Mouse (Mus musculus): Measurements from ENCODE around the gene Zfp263. TPM values are rescaled to one million over a fixed set of nuclear protein-coding genes. Genes with fewer than 3 reads are reported as not detected.
A peak's percentile ranks its signal among the peaks of the same experiment; 100 is the strongest.

Gene Zfp263
- 26.7 and 27.7 TPM in 2 replicates for polyA plus RNA-seq (2014; fragmentation: Nextera tagmentation; extraction: Ambion mirVana)

DNA sequence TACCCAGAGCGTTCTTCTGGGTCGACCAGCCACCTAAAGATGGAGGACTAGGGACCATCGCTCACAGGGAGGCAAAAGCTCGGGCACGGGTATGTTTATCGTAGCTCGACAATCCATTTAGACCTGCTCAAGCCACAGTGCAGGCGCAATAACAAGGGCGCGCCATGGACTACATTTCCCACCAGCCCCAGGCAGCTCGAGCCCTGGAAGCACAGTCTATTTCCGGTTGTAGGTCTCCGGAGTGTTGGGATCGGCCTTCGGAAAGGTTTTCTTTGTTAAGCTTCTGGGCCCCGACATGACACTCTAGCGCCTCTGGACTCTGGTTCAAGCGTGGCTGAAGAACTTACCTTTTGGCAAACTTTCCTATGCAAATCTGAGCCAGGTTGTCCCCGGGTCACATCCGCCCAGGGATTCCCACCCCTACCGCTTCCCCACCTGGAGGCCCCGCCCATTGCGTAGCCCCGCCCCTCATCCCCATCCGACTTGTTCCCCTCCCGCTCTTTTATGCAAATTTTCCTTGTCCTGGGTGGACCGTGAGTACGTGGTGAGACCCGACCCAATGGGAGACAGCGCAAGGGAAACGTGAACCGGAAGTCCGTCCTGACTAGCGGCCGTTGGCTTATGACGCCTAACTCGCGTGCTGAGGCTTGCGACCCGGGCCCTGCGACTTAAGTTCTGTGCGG lies at the start of gene Zfp263:
Gene Zfp263, plus strand, starts transcription at position 591 of the 683 bp plus-strand sequence.
- H3K9me3 ChIP-seq (ENCODE audit: control insufficient read depth, low read length), result peaks cover 8% of the 10 kb centered on the region
- peak within 1 kb of the TSS; percentile 58; the same call in 1 of the 2 replicates for H3K27ac ChIP-seq (ENCODE audit: low read depth, low read length)
- H3K4me1 ChIP-seq (ENCODE audit: control insufficient read depth, insufficient read depth, low read length), result peaks cover 12% of the 10 kb centered on the region
- H3K4me3 ChIP-seq (ENCODE audit: low read depth, low read length), result peak within 1 kb of the TSS; percentile 78
- H3K4me2 ChIP-seq (ENCODE audit: low read depth), result peak within 1 kb of the TSS; percentile 63
- no peaks in the 10 kb centered on the region for H3K27me3 ChIP-seq (ENCODE audit: control insufficient read depth, insufficient read depth, low read length)
- H3K36me3 ChIP-seq (ENCODE audit: control insufficient read depth, insufficient read depth, low read length), result peaks cover 13% of the 10 kb centered on the region
- DNase-seq (ENCODE audit: low spot score) (peak; percentile 96), ATAC-seq (ENCODE audit: insufficient read depth, low FRiP score, low TSS enrichment) (peak; percentile 98)
- WGBS, result under 1% methylated on average over 42 of the region's 42 CpGs
- H3K9ac ChIP-seq (ENCODE audit: low read length), result peak within 1 kb of the TSS; percentile 76

DNA sequence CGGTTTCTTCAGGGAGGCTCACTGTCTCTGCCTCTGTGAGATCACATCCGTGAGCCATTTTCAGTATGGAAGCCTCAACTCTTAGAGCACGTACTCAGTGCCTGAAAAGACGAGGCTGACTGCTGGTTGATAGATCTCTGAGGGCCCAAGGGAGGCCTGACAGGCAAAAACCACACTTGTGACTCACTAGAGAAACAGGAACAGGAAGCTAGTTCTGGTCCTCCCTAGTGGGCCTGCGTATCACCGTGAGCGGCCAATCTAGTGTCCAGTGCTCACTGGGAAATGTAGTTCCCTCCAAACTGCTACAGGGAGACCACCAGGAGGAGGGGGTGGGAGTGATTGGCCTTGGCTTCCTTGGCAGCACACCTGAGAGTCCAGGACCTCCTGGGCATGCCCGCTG lies 44.6 kb upstream of the Zfp263 start:
- H3K9me3 ChIP-seq (ENCODE audit: control insufficient read depth, low read length), result no peaks in the 10 kb centered on the region

DNA sequence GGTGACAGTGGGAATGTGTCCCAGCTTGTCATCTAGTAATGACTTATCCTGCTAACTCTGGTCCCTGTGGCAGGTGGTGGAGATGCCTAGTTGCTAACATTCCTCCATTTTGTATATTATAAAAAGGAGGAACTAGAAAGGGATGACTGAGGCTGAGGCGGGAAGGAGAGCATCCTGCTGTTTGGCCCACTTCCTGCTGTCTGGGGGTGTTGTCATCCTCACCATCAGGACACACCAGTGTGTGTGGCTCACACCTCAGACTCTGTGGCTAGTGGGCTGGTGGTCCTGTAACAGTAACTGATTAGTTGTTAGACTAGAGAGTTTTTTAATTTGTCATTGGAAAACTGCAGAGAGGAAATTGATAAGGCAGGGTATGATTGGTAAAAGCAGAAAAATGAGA lies 43.0 kb upstream of the Zfp263 start:
- ATAC-seq (ENCODE audit: insufficient read depth, low FRiP score, low TSS enrichment) (no peak), DNase-seq (ENCODE audit: low spot score) (no peak)
- no peaks in the 10 kb centered on the region for H3K36me3 ChIP-seq (ENCODE audit: control insufficient read depth, insufficient read depth, low read length)
- H3K4me1 ChIP-seq (ENCODE audit: control insufficient read depth, insufficient read depth, low read length), result no peaks in the 10 kb centered on the region
- no peak overlapping the region for H3K9ac ChIP-seq (ENCODE audit: low read length)
- 78% methylated on average over 1 of the region's 1 CpGs for WGBS
- no peak overlapping the region for H3K27ac ChIP-seq (ENCODE audit: low read depth, low read length)
- H3K27me3 ChIP-seq (ENCODE audit: control insufficient read depth, insufficient read depth, low read length), result no peaks in the 10 kb centered on the region
- no peak overlapping the region for H3K4me3 ChIP-seq (ENCODE audit: low read depth, low read length)
- H3K4me2 ChIP-seq (ENCODE audit: low read depth), result no peak overlapping the region
- H3K9me3 ChIP-seq (ENCODE audit: control insufficient read depth, low read length), result no peaks in the 10 kb centered on the region

More for the DNA sequence above, 44.6 kb upstream of the Zfp263 start:
- Histone ChIP-seq H3K9ac (ENCODE audit: low read length) (no peak overlapping the region), H3K27me3 (ENCODE audit: control insufficient read depth, insufficient read depth, low read length) (no peaks in the 10 kb centered on the region), H3K36me3 (ENCODE audit: control insufficient read depth, insufficient read depth, low read length) (no peaks in the 10 kb centered on the region), H3K4me2 (ENCODE audit: low read depth) (no peak overlapping the region), H3K27ac (ENCODE audit: low read depth, low read length) (no peak overlapping the region), H3K4me1 (ENCODE audit: control insufficient read depth, insufficient read depth, low read length) (no peaks in the 10 kb centered on the region), H3K4me3 (ENCODE audit: low read depth, low read length) (no peak overlapping the region)
- no peak for DNase-seq (ENCODE audit: low spot score)
- no peak for ATAC-seq (ENCODE audit: insufficient read depth, low FRiP score, low TSS enrichment)
- WGBS, result 86% methylated on average over 8 of the region's 8 CpGs

DNA sequence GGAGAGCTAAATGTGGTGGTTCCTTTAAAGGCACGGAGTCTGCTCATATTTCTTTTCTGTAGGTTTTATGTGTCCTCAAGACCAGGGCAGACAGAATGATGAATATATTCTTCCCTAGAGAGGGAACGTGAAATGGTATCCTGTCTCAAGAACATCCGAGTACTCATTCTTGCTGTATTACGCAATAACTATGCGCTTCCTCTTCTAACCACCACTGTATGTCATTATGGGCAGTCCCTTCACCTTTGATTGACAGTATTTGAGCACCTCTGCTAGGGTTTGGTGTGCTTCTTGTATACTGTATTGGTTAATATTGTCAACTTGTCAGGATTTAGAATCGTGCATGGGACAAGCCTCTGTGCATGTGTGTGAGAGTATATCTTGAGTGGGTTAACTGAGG lies 37.2 kb upstream of the Zfp263 start:
- DNase-seq (ENCODE audit: low spot score) (no peak), ATAC-seq (ENCODE audit: insufficient read depth, low FRiP score, low TSS enrichment) (no peak)
- Histone ChIP-seq H3K9me3 (ENCODE audit: control insufficient read depth, low read length) (no peaks in the 10 kb centered on the region), H3K27me3 (ENCODE audit: control insufficient read depth, insufficient read depth, low read length) (no peaks in the 10 kb centered on the region), H3K4me2 (ENCODE audit: low read depth) (no peak overlapping the region), H3K9ac (ENCODE audit: low read length) (no peak overlapping the region), H3K36me3 (ENCODE audit: control insufficient read depth, insufficient read depth, low read length) (no peaks in the 10 kb centered on the region), H3K4me1 (ENCODE audit: control insufficient read depth, insufficient read depth, low read length) (no peaks in the 10 kb centered on the region), H3K27ac (ENCODE audit: low read depth, low read length) (no peak overlapping the region), H3K4me3 (ENCODE audit: low read depth, low read length) (no peak overlapping the region)
- 88% methylated on average over 6 of the region's 6 CpGs for WGBS

DNA sequence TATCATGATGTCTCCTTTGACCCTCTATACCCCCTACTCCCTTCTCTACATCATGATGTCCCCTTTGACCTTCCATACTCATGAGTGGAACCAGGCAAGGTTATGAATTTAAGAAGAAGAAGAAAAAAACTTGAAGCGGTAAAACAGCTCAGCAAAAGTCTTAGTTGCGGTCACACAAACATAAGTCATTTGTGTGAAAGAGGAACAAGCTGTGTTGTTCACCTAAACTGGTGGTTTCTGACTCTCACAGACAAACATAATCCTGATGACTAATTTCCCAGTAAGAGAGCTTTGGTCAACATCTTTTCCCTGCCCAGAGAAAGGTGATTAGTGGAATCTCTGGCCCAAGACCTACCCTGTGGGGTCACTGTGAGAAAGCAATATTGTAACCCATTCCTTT lies 29.2 kb upstream of the Zfp263 start:
- H3K9ac ChIP-seq (ENCODE audit: low read length), result no peak overlapping the region
- H3K36me3 ChIP-seq (ENCODE audit: control insufficient read depth, insufficient read depth, low read length), result no peaks in the 10 kb centered on the region
- H3K4me2 ChIP-seq (ENCODE audit: low read depth), result no peak overlapping the region
- no peaks in the 10 kb centered on the region for H3K9me3 ChIP-seq (ENCODE audit: control insufficient read depth, low read length)
- no peak overlapping the region for H3K4me3 ChIP-seq (ENCODE audit: low read depth, low read length)
- DNase-seq (ENCODE audit: low spot score) (no peak), ATAC-seq (ENCODE audit: insufficient read depth, low FRiP score, low TSS enrichment) (no peak)
- 96% methylated on average over 2 of the region's 2 CpGs for whole genome bisulfite sequencing
- H3K27me3 ChIP-seq (ENCODE audit: control insufficient read depth, insufficient read depth, low read length), result no peaks in the 10 kb centered on the region
- H3K4me1 ChIP-seq (ENCODE audit: control insufficient read depth, insufficient read depth, low read length), result no peaks in the 10 kb centered on the region
- no peak overlapping the region for H3K27ac ChIP-seq (ENCODE audit: low read depth, low read length)

DNA sequence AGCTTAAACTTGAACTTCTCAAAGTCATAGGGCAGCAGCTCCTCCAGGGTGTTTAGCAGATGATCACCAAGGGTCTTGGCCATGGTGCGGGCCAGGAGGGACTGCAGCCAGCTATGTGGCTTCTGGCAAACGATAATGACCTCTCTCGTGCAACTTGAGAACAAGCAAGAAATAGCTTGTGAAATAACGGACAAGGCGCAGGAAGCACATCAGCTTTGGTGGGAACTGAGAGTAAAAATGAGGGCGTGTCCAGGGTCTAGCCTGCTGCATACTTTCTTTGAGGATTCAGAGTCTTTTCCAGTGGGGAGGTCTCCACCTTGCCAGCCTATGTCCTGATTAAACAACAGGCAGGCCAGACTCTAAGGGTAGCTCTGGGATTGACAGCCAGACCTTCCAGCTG lies 25.9 kb upstream of the Zfp263 start, which contains the start of gene Mefv:
Gene Mefv, minus strand, starts transcription at position 118 of the 400 bp plus-strand sequence.
- 95% methylated on average over 6 of the region's 6 CpGs for WGBS
- Histone ChIP-seq H3K4me2 (ENCODE audit: low read depth) (no peak within 1 kb of the TSS), H3K27me3 (ENCODE audit: control insufficient read depth, insufficient read depth, low read length) (no peaks in the 10 kb centered on the region), H3K9me3 (ENCODE audit: control insufficient read depth, low read length) (no peaks in the 10 kb centered on the region), H3K36me3 (ENCODE audit: control insufficient read depth, insufficient read depth, low read length) (no peaks in the 10 kb centered on the region), H3K9ac (ENCODE audit: low read length) (no peak within 1 kb of the TSS), H3K4me3 (ENCODE audit: low read depth, low read length) (no peak within 1 kb of the TSS), H3K4me1 (ENCODE audit: control insufficient read depth, insufficient read depth, low read length) (no peaks in the 10 kb centered on the region), H3K27ac (ENCODE audit: low read depth, low read length) (no peak within 1 kb of the TSS)
- DNase-seq (ENCODE audit: low spot score), result no peak
- no peak for ATAC-seq (ENCODE audit: insufficient read depth, low FRiP score, low TSS enrichment)

DNA sequence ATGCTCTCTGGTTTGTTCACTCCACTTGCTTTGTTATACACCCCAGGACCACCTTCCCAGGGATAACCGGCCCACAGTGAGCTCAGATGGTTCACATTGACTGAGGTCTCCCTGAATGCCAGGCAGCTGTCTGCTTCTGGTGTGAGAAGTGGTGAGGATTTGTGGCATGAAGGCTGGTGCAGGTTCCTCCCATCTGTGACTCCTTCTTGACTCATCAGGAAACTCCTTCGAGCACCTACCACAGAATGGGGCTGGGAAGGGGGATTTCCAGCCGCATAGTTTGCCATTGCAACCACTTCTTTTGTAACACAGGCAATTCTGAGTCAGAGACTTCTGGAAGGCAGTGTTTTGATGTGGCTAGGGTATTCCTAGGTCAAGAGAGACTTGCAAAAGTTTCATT lies 20.7 kb upstream of the Zfp263 start:
- no peak for ATAC-seq (ENCODE audit: insufficient read depth, low FRiP score, low TSS enrichment)
- H3K27ac ChIP-seq (ENCODE audit: low read depth, low read length), result no peak overlapping the region
- WGBS, result 73% methylated on average over 3 of the region's 3 CpGs

DNA sequence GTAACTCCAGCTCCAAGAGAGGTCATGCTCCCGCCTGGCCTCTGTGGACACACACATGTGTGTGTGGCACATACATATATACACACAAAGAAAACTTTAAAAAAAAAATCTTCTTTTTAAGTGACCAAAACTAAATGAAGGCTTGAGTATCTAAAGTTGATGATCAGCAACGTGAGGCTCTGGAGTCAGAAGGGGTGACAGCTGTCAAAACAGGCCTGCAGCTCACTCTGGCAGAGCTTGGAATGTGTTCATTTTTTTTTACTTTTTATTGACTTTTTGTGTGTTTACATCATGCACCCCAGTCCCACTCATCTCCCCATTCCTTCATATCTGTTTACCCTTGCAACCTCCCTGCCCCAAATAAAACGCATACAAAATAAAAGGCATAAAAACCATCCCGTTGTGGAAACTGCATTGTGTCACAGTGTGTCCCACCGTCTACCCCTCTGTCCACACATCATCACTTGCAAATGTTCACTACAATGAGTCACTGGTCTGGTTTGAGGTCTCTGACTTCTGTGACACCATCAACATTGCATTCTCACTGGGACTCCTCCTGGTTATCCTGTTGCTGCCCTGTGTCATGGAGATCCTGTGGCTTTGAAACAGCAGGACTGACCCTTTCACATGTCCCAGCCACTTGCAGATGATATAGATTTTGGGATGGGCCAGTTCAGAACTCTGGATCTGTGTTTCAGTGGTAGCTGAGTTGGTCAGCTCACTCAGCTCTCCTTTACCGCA lies 15.7 kb upstream of the Zfp263 start:
- Histone ChIP-seq H3K4me3 (ENCODE audit: low read depth, low read length) (no peak overlapping the region), H3K27ac (ENCODE audit: low read depth, low read length) (no peak overlapping the region), H3K9me3 (ENCODE audit: control insufficient read depth, low read length) (no peaks in the 10 kb centered on the region), H3K4me2 (ENCODE audit: low read depth) (no peak overlapping the region), H3K9ac (ENCODE audit: low read length) (no peak overlapping the region), H3K27me3 (ENCODE audit: control insufficient read depth, insufficient read depth, low read length) (no peaks in the 10 kb centered on the region), H3K36me3 (ENCODE audit: control insufficient read depth, insufficient read depth, low read length) (no peaks in the 10 kb centered on the region), H3K4me1 (ENCODE audit: control insufficient read depth, insufficient read depth, low read length) (no peaks in the 10 kb centered on the region)
- no peak for DNase-seq (ENCODE audit: low spot score)
- ATAC-seq (ENCODE audit: insufficient read depth, low FRiP score, low TSS enrichment), result no peak
- WGBS, result 79% methylated on average over 6 of the region's 6 CpGs

More for the DNA sequence above, 20.7 kb upstream of the Zfp263 start:
- no peak for DNase-seq (ENCODE audit: low spot score)
- no peaks in the 10 kb centered on the region for H3K9me3 ChIP-seq (ENCODE audit: control insufficient read depth, low read length)
- H3K36me3 ChIP-seq (ENCODE audit: control insufficient read depth, insufficient read depth, low read length), result no peaks in the 10 kb centered on the region
- H3K27me3 ChIP-seq (ENCODE audit: control insufficient read depth, insufficient read depth, low read length), result no peaks in the 10 kb centered on the region
- no peaks in the 10 kb centered on the region for H3K4me1 ChIP-seq (ENCODE audit: control insufficient read depth, insufficient read depth, low read length)
- no peak overlapping the region for H3K4me3 ChIP-seq (ENCODE audit: low read depth, low read length)
- H3K4me2 ChIP-seq (ENCODE audit: low read depth), result no peak overlapping the region
- H3K9ac ChIP-seq (ENCODE audit: low read length), result no peak overlapping the region

DNA sequence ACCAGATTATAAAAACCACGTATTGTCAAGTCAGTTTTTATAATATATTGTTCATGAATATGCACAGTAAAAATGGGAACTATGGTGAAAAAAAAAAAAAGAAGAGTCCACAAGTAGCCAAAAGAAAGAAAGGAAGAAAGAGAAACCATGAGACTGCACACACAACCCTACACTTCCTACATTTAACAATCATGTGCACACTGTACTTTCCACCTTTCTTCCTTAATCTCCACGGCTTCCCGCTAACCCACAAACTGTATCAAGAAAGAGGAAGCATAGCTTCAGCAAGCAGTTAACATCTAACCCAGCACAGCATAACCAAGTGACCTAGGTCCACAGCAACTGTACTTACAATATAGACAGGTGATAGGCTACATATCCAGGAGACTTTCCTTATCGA lies 11.3 kb upstream of the Zfp263 start:
- H3K9me3 ChIP-seq (ENCODE audit: control insufficient read depth, low read length), result no peaks in the 10 kb centered on the region
- H3K9ac ChIP-seq (ENCODE audit: low read length), result no peak overlapping the region
- no peaks in the 10 kb centered on the region for H3K27me3 ChIP-seq (ENCODE audit: control insufficient read depth, insufficient read depth, low read length)
- DNase-seq (ENCODE audit: low spot score), result no peak
- whole genome bisulfite sequencing, result 90% methylated on average over 4 of the region's 4 CpGs
- ATAC-seq (ENCODE audit: insufficient read depth, low FRiP score, low TSS enrichment), result no peak
- no peak overlapping the region for H3K4me3 ChIP-seq (ENCODE audit: low read depth, low read length)
- no peak overlapping the region for H3K4me2 ChIP-seq (ENCODE audit: low read depth)
- no peak overlapping the region for H3K27ac ChIP-seq (ENCODE audit: low read depth, low read length)
- no peaks in the 10 kb centered on the region for H3K4me1 ChIP-seq (ENCODE audit: control insufficient read depth, insufficient read depth, low read length)
- no peaks in the 10 kb centered on the region for H3K36me3 ChIP-seq (ENCODE audit: control insufficient read depth, insufficient read depth, low read length)
